Mouse (Mus musculus) stomach, embryonic 16.5 days (tissue): Measurements from ENCODE around the gene Cox14. TPM values are rescaled to one million over a fixed set of nuclear protein-coding genes. Genes with fewer than 3 reads are reported as not detected.
"Not testable (repeated sequence)": the region's sequence is repeated elsewhere in the genome, so short reads cannot be mapped to it uniquely, and the experiment has no call there.

Experiments used
- ATAC-seq: fragments of 200-750 bp; cut with Nextera tagmentation; 2 replicates; pipeline ENCODE4 v1.8.0; 2017; ENCODE audit warnings: moderate number of reproducible peaks, moderate TSS enrichment; ENCODE audit not compliant: insufficient read depth, low FRiP score
- H3K27ac ChIP-seq: fragments of 300-500 bp; sonication (generic); 2 replicates; pipeline ENCODE4 v1.5.1; 2014; ENCODE audit warnings: low read length
- H3K27me3 ChIP-seq: fragments of 300-500 bp; sonication (generic); 2 replicates; pipeline ENCODE4 v1.6.1; 2014; ENCODE audit warnings: low read length, control low read depth, mixed read lengths; ENCODE audit not compliant: control insufficient read depth, insufficient read depth
- H3K36me3 ChIP-seq: fragments of 300-500 bp; sonication (generic); 2 replicates; pipeline ENCODE4 v1.6.1; 2014; ENCODE audit warnings: low read length; ENCODE audit not compliant: control insufficient read depth, insufficient read depth
- H3K4me1 ChIP-seq: fragments of 300-500 bp; sonication (generic); 2 replicates; pipeline ENCODE4 v1.6.1; 2014; ENCODE audit warnings: low read length, control low read depth, mixed read lengths; ENCODE audit not compliant: control insufficient read depth, insufficient read depth
- H3K4me2 ChIP-seq: fragments of 300-500 bp; sonication (generic); 2 replicates; pipeline ENCODE4 v1.6.1; 2014; ENCODE audit warnings: low read depth, low read length, mixed read lengths
- H3K4me3 ChIP-seq: fragments of 300-500 bp; sonication (generic); replicated peaks from 2 replicates; pipeline ENCODE4 v1.5.1; 2014; ENCODE audit warnings: mild to moderate bottlenecking, low read length
- H3K9ac ChIP-seq: fragments of 300-500 bp; sonication (generic); 2 replicates; pipeline ENCODE4 v1.6.1; 2014; ENCODE audit warnings: low read length
- H3K9me3 ChIP-seq: fragments of 300-500 bp; sonication (generic); replicated peaks from 2 replicates; pipeline ENCODE4 v1.6.1; 2016; ENCODE audit warnings: low read length, control low read depth; ENCODE audit not compliant: control insufficient read depth
- WGBS: fragments of 180-500 bp; shearing (Covaris S2); extraction: QIAGEN DNeasy Blood & Tissue Kit; methylation state at CpG from one replicate; pipeline ENCODE4 v1.1.7; 2014; 5-methylcytosine and 5-hydroxymethylcytosine counted together
- polyA plus RNA-seq: library from polyadenylated mRNA; unstranded; fragments of >200 nt; fragmentation: Nextera tagmentation; extraction: Ambion mirVana; gene quantifications from 2 replicates; pipeline ENCODE4 v1.2.1, GENCODE M21; 2015

The Cox14 gene
- polyA plus RNA-seq, 1 experiment from 2014 or later, result 171 TPM

DNA sequence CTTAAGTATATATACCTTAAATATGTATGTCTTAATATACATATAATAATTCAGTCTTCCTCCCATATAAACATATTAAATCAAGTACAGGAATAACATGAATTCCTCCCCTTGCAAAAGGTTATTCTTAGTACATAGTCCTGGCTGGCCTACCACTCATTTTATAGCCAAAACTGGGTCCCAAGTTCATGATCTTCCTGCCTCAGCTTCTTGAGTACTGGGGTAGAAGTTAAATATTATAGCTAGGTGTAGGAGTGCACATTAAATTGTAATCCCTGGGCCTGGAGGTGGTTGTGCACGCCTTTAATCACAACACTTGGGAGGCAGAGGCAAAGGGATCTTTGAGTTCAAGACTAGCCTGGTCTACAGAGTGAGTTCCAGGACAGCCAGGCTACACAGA is 43.3 kb downstream of the Cox14 start:
- Histone ChIP-seq H3K27me3 (no peaks in the 10 kb centered on the region), H3K36me3 (no peaks in the 10 kb centered on the region), H3K9me3 (no peaks in the 10 kb centered on the region), H3K4me3 (no peak overlapping the region), H3K9ac (no peak overlapping the region), H3K4me1 (peaks cover 6% of the 10 kb centered on the region), H3K27ac (no peak overlapping the region), H3K4me2 (no peak overlapping the region)
- WGBS, result 94% methylated on average over 1 of the region's 1 CpGs
- ATAC-seq, result no peak

- Histone ChIP-seq H3K9ac (peak overlapping the region; percentile 93), H3K9me3 (no peaks in the 10 kb centered on the region), H3K4me3 (peak overlapping the region; percentile 86), H3K4me1 (peaks cover 6% of the 10 kb centered on the region), H3K27ac (peak overlapping the region; percentile 95), H3K36me3 (no peaks in the 10 kb centered on the region), H3K27me3 (no peaks in the 10 kb centered on the region), H3K4me2 (peak overlapping the region; percentile 80)
- no peak for ATAC-seq
- 11% methylated on average over 5 of the region's 5 CpGs for WGBS
Observed at GRCm38 (mm10) chr15:99771004-99771500, 45.6 kb downstream of the Cox14 start.

- H3K9me3 ChIP-seq, result no peaks in the 10 kb centered on the region
- peak overlapping the region; percentile 80 for H3K4me2 ChIP-seq
- peak; percentile 55 for ATAC-seq
- peaks cover 6% of the 10 kb centered on the region for H3K4me1 ChIP-seq
- peak overlapping the region; percentile 95 for H3K27ac ChIP-seq
- peak overlapping the region; percentile 93 for H3K9ac ChIP-seq
- no peaks in the 10 kb centered on the region for H3K27me3 ChIP-seq
- H3K4me3 ChIP-seq, result peak overlapping the region; percentile 86
- WGBS, result under 1% methylated on average over 59 of the region's 59 CpGs
- no peaks in the 10 kb centered on the region for H3K36me3 ChIP-seq
Observed at GRCm38 (mm10) chr15:99771601-99772276, 46.3 kb downstream of the Cox14 start.

DNA sequence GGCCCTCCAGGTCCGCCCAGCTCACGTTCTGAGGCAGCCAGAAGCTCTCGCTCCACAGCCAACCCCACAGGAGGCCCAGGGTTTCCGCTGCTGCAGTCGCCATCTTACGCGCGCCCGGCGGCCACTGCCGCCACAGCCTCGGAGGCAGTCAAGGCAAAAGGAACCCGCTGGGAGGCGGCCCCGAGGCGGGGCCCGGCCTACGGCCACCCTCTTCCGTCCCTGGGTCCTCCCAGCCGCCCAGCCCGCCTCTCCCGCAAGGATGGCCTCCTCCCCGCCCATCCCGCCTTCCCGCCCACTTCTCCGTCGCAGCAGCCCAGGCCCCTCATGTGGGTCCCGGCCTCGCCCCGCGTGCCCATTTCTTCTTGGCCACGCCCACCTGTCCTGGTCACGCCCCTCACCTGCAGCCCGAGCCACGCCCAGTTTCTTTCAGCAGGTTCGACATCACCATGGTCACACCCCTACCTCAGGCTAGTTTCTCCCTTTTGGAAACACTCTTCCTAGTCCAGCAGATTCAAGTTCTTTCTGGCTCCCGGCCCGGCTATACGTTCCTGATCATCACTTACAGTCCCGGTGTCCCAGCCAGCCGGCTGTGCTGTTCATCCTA is 47.0 kb downstream of the Cox14 start:
- under 1% methylated on average over 41 of the region's 41 CpGs for WGBS
- no peaks in the 10 kb centered on the region for H3K9me3 ChIP-seq
- H3K4me3 ChIP-seq, result peak overlapping the region; percentile 86
- no peaks in the 10 kb centered on the region for H3K36me3 ChIP-seq
- no peaks in the 10 kb centered on the region for H3K27me3 ChIP-seq
- peaks cover 6% of the 10 kb centered on the region for H3K4me1 ChIP-seq
- H3K9ac ChIP-seq, result peak overlapping the region; percentile 93
- peak overlapping the region; percentile 95 for H3K27ac ChIP-seq
- H3K4me2 ChIP-seq, result peak overlapping the region; percentile 80
- ATAC-seq, result peak; percentile 98

- H3K36me3 ChIP-seq, ATAC-seq, H3K4me1 ChIP-seq, H3K9me3 ChIP-seq, H3K27me3 ChIP-seq: not testable (repeated sequence)
- H3K27ac ChIP-seq, result peak within 1 kb of the TSS; percentile 95
- H3K9ac ChIP-seq, result peak within 1 kb of the TSS; percentile 93
- H3K4me2 ChIP-seq, result peak within 1 kb of the TSS; percentile 80
- peak within 1 kb of the TSS; percentile 86 for H3K4me3 ChIP-seq
Observed at GRCm38 (mm10) chr15:99772881-99772924, 47.3 kb downstream of the Cox14 start, which contains the start of gene Cers5. Gene Cers5, minus strand, starts transcription at chr15:99772885.

GRCm38 (mm10) chr15:99772925-99773324 is 47.5 kb downstream of the Cox14 start:
- Histone ChIP-seq H3K36me3 (no peaks in the 10 kb centered on the region), H3K9ac (peak overlapping the region; percentile 93; the same call in 1 of the 2 replicates), H3K4me1 (peaks cover 6% of the 10 kb centered on the region), H3K4me2 (peak overlapping the region; percentile 80), H3K27me3 (no peaks in the 10 kb centered on the region), H3K9me3 (no peaks in the 10 kb centered on the region), H3K27ac (peak overlapping the region; percentile 64), H3K4me3 (no peak overlapping the region)
- WGBS, result 24% methylated on average over 3 of the region's 3 CpGs
- no peak for ATAC-seq

Other genes starting within 250 kb of the Cox14 start
- gene Faim2, start 197.5 kb upstream of the Cox14 start, polyA plus RNA-seq, result 0.57 and 0.74 TPM in 2 replicates
- not detected in 2 replicates for gene Aqp2, start 146.6 kb upstream of the Cox14 start, polyA plus RNA-seq
- 0.19 TPM in 1 of 2 replicates, not detected in the other for gene Aqp5, start 134.8 kb upstream of the Cox14 start, polyA plus RNA-seq
- gene Aqp6, start 124.2 kb upstream of the Cox14 start, polyA plus RNA-seq, result not detected in 2 replicates
- 112 and 116 TPM in 2 replicates for gene Racgap1, start 74.0 kb upstream of the Cox14 start, polyA plus RNA-seq
- gene Asic1, start 55.2 kb upstream of the Cox14 start, polyA plus RNA-seq, result 0.89 and 0.92 TPM in 2 replicates
- gene Smarcd1, start 23.5 kb upstream of the Cox14 start, polyA plus RNA-seq, result 17.0 and 20.9 TPM in 2 replicates
- gene Gm17349, start 20.1 kb upstream of the Cox14 start, polyA plus RNA-seq, result not detected in 2 replicates
- gene Gpd1, start 8.1 kb upstream of the Cox14 start, polyA plus RNA-seq, result 7.4 and 9.2 TPM in 2 replicates
- 58.7 and 62.1 TPM in 2 replicates for gene Cers5, start 47.3 kb downstream of the Cox14 start, polyA plus RNA-seq
- gene Lima1, start 149.8 kb downstream of the Cox14 start, polyA plus RNA-seq, result 89.4 and 95.8 TPM in 2 replicates
- gene Fam186a, start 241.4 kb downstream of the Cox14 start, polyA plus RNA-seq, result not detected in 2 replicates
- gene Larp4, start 244.4 kb downstream of the Cox14 start, polyA plus RNA-seq, result 34.2 and 37.4 TPM in 2 replicates